Mouse (Mus musculus) duodenum, adult 2 months (tissue): ENCODE measurements around the gene Snrpc. TPM values are rescaled to one million over a fixed set of nuclear protein-coding genes. Genes with fewer than 3 reads are reported as not detected.

Experiments used
- polyA plus RNA-seq: library from polyadenylated mRNA; depleted of rRNA; stranded (reverse); fragments of >200 nt; gene quantifications from 2 replicates; pipeline ENCODE4 v1.2.3, GENCODE M21; 2012; ENCODE audit warnings: low replicate concordance; rRNA removed

Snrpc gene
- polyA plus RNA-seq = 154 and 169 TPM in 2 replicates

GRCm38 (mm10) chr17:27837850-27838249 is at the start of gene Snrpc:
TSS of gene Snrpc (plus strand) at chr17:27838150.

GRCm38 (mm10) chr17:27820568-27821406 is 17.2 kb upstream of the Snrpc start, which contains the start of gene D17Wsu92e:
TSS of gene D17Wsu92e (minus strand) at chr17:27820648.

GRCm38 (mm10) chr17:27856265-27856797 is 18.4 kb downstream of the Snrpc start, which contains the start of gene Uhrf1bp1:
TSS of gene Uhrf1bp1 (plus strand) at chr17:27856441.

Other genes with a start within 250 kb of the Snrpc start
- 46.8 and 79.8 TPM in 2 replicates for gene Nudt3, start 214.7 kb upstream of the Snrpc start, polyA plus RNA-seq
- not detected in 2 replicates for gene RPS10-NUDT3, start 202.9 kb upstream of the Snrpc start, polyA plus RNA-seq
- 1,017 and 1,144 TPM in 2 replicates for gene Rps10, start 201.5 kb upstream of the Snrpc start, polyA plus RNA-seq
- gene Pacsin1, start 182.6 kb upstream of the Snrpc start, polyA plus RNA-seq = 1.0 and 1.4 TPM in 2 replicates
- 45.8 and 140 TPM in 2 replicates for gene Spdef, start 109.2 kb upstream of the Snrpc start, polyA plus RNA-seq
- gene D17Wsu92e, start 17.5 kb upstream of the Snrpc start, polyA plus RNA-seq = 78.5 and 94.7 TPM in 2 replicates
- 1.1 and 2.8 TPM in 2 replicates for gene Uhrf1bp1, start 18.3 kb downstream of the Snrpc start, polyA plus RNA-seq
- 25.3 and 28.1 TPM in 2 replicates for gene Anks1, start 71.2 kb downstream of the Snrpc start, polyA plus RNA-seq
- gene Taf11, start 71.7 kb downstream of the Snrpc start, polyA plus RNA-seq = 3.2 TPM in 2 replicates
- 0.44 and 0.70 TPM in 2 replicates for gene Tcp11, start 242.5 kb downstream of the Snrpc start, polyA plus RNA-seq